Mouse (Mus musculus): ENCODE measurements at regions not wholly inside any gene's neighbourhood (a gene's known extent, or its start where the extent isn't known, plus 50 kb on each side); places are given as distances from the start of the nearest gene placed in this dataset.

- Histone ChIP-seq H3K9me3 (no peaks in the 10 kb centered on the region), H3K36me3 (no peaks in the 10 kb centered on the region), H3K27ac (replicated peaks) (no peak overlapping the region), H3K9ac (no peak overlapping the region), H3K4me2 (no peak overlapping the region), H3K4me1 (replicated peaks) (0 out of 2 replicates have a peak, but pooled peaks cover 6% of the 10 kb centered on the region), H3K4me3 (no peak overlapping the region), H3K27me3 (no peaks in the 10 kb centered on the region)
- ATAC-seq (ENCODE audit: low FRiP score, low read depth): no peak
- WGBS: 68% methylated on average over 7 of the region's 7 CpGs
These were observed 204.9 kb upstream of the Mocs1 start for GRCm38 (mm10) chr17:49223212-49223611.

GRCm38 (mm10) chr17:49223651-49224050, 204.5 kb upstream of the Mocs1 start:
- no peak overlapping the region for H3K27ac ChIP-seq (replicated peaks)
- H3K9ac ChIP-seq: no peak overlapping the region
- H3K4me3 ChIP-seq: no peak overlapping the region
- no peaks in the 10 kb centered on the region for H3K36me3 ChIP-seq
- 93% methylated on average over 2 of the region's 2 CpGs for WGBS
- H3K9me3 ChIP-seq: no peaks in the 10 kb centered on the region
- no peak for ATAC-seq (ENCODE audit: low FRiP score, low read depth)
- no peak overlapping the region for H3K4me2 ChIP-seq
- H3K4me1 ChIP-seq (replicated peaks): 0 out of 2 replicates have a peak, but pooled peaks cover 6% of the 10 kb centered on the region
- H3K27me3 ChIP-seq: no peaks in the 10 kb centered on the region

GRCm38 (mm10) chr17:49225255-49226015, 202.7 kb upstream of the Mocs1 start:
- 87% methylated on average over 9 of the region's 9 CpGs for WGBS
- no peak overlapping the region for H3K9ac ChIP-seq

GRCm38 (mm10) chr17:49226016-49226400, 202.2 kb upstream of the Mocs1 start:
- Histone ChIP-seq H3K27ac (replicated peaks) (no peak overlapping the region), H3K4me1 (replicated peaks) (peaks cover 5% of the 10 kb centered on the region), H3K36me3 (no peaks in the 10 kb centered on the region), H3K9me3 (no peaks in the 10 kb centered on the region), H3K4me3 (no peak overlapping the region), H3K9ac (no peak overlapping the region), H3K4me2 (no peak overlapping the region), H3K27me3 (no peaks in the 10 kb centered on the region)
- 78% methylated on average over 6 of the region's 6 CpGs for WGBS
- ATAC-seq (ENCODE audit: low FRiP score, low read depth): no peak

More at GRCm38 (mm10) chr17:49225255-49226015, 202.7 kb upstream of the Mocs1 start:
- Histone ChIP-seq H3K9me3 (no peaks in the 10 kb centered on the region), H3K36me3 (no peaks in the 10 kb centered on the region), H3K4me3 (no peak overlapping the region), H3K4me1 (replicated peaks) (0 out of 2 replicates have a peak, but pooled peaks cover under 1% of the 10 kb centered on the region), H3K4me2 (no peak overlapping the region), H3K27ac (replicated peaks) (no peak overlapping the region), H3K27me3 (no peaks in the 10 kb centered on the region)
- no peak for ATAC-seq (ENCODE audit: low FRiP score, low read depth)

- 23% methylated on average over 3 of the region's 3 CpGs for WGBS
- H3K9me3 ChIP-seq: no peaks in the 10 kb centered on the region
- peaks cover 15% of the 10 kb centered on the region for H3K4me1 ChIP-seq (replicated peaks)
- peak; percentile 83 for ATAC-seq (ENCODE audit: low FRiP score, low read depth)
- no peak overlapping the region for H3K27ac ChIP-seq (replicated peaks)
- H3K36me3 ChIP-seq: no peaks in the 10 kb centered on the region
- H3K4me2 ChIP-seq: no peak overlapping the region
- no peak overlapping the region for H3K4me3 ChIP-seq
- H3K27me3 ChIP-seq: no peaks in the 10 kb centered on the region
- H3K9ac ChIP-seq: no peak overlapping the region
These were observed 196.9 kb upstream of the Mocs1 start for GRCm38 (mm10) chr17:49231287-49231686.

- H3K9me3 ChIP-seq: no peaks in the 10 kb centered on the region
- no peaks in the 10 kb centered on the region for H3K36me3 ChIP-seq
- no peak for ATAC-seq (ENCODE audit: low FRiP score, low read depth)
- H3K4me1 ChIP-seq (replicated peaks): 0 out of 2 replicates have a peak, but pooled peaks cover 4% of the 10 kb centered on the region
- no peaks in the 10 kb centered on the region for H3K27me3 ChIP-seq
- H3K4me2 ChIP-seq: no peak overlapping the region
- H3K4me3 ChIP-seq: no peak overlapping the region
- H3K9ac ChIP-seq: no peak overlapping the region
- no peak overlapping the region for H3K27ac ChIP-seq (replicated peaks)
These were observed 188.1 kb upstream of the Mocs1 start for GRCm38 (mm10) chr17:49240097-49240496.

GRCm38 (mm10) chr17:49243419-49243818, 184.7 kb upstream of the Mocs1 start:
- Histone ChIP-seq H3K27ac (replicated peaks) (no peak overlapping the region), H3K9me3 (no peaks in the 10 kb centered on the region), H3K36me3 (no peaks in the 10 kb centered on the region), H3K4me1 (replicated peaks) (peaks cover 15% of the 10 kb centered on the region), H3K4me3 (no peak overlapping the region), H3K9ac (no peak overlapping the region), H3K4me2 (no peak overlapping the region), H3K27me3 (no peaks in the 10 kb centered on the region)
- 34% methylated on average over 2 of the region's 2 CpGs for WGBS
- peak; percentile 66 for ATAC-seq (ENCODE audit: low FRiP score, low read depth)

- 64% methylated on average over 2 of the region's 2 CpGs for WGBS
These were observed 183.1 kb upstream of the Mocs1 start for GRCm38 (mm10) chr17:49245013-49245412.

GRCm38 (mm10) chr17:49247215-49247614, 180.9 kb upstream of the Mocs1 start:
- no peak overlapping the region for H3K4me3 ChIP-seq
- WGBS: 40% methylated on average over 17 of the region's 17 CpGs
- ATAC-seq (ENCODE audit: low FRiP score, low read depth): no peak
- peak overlapping the region; percentile 38 for H3K4me2 ChIP-seq
- H3K27ac ChIP-seq (replicated peaks): peak overlapping the region; percentile 22; the same call in 1 of the 2 replicates
- H3K9me3 ChIP-seq: no peaks in the 10 kb centered on the region
- H3K36me3 ChIP-seq: no peaks in the 10 kb centered on the region
- H3K27me3 ChIP-seq: no peaks in the 10 kb centered on the region
- no peak overlapping the region for H3K9ac ChIP-seq
- H3K4me1 ChIP-seq (replicated peaks): peaks cover 27% of the 10 kb centered on the region

More at GRCm38 (mm10) chr17:49245013-49245412, 183.1 kb upstream of the Mocs1 start:
- no peak for ATAC-seq (ENCODE audit: low FRiP score, low read depth)
- H3K27me3 ChIP-seq: no peaks in the 10 kb centered on the region
- no peaks in the 10 kb centered on the region for H3K9me3 ChIP-seq
- no peaks in the 10 kb centered on the region for H3K36me3 ChIP-seq
- H3K27ac ChIP-seq (replicated peaks): no peak overlapping the region
- H3K4me2 ChIP-seq: no peak overlapping the region
- H3K9ac ChIP-seq: no peak overlapping the region
- H3K4me3 ChIP-seq: no peak overlapping the region
- H3K4me1 ChIP-seq (replicated peaks): peaks cover 15% of the 10 kb centered on the region

- H3K4me3 ChIP-seq: no peak overlapping the region
- no peaks in the 10 kb centered on the region for H3K36me3 ChIP-seq
- ATAC-seq (ENCODE audit: low FRiP score, low read depth): no peak
- no peak overlapping the region for H3K4me2 ChIP-seq
- no peak overlapping the region for H3K9ac ChIP-seq
- WGBS: 32% methylated on average over 8 of the region's 8 CpGs
- H3K27ac ChIP-seq (replicated peaks): peak overlapping the region; percentile 30; the same call in 1 of the 2 replicates
- H3K4me1 ChIP-seq (replicated peaks): peaks cover 27% of the 10 kb centered on the region
- H3K9me3 ChIP-seq: no peaks in the 10 kb centered on the region
- no peaks in the 10 kb centered on the region for H3K27me3 ChIP-seq
These were observed 177.2 kb upstream of the Mocs1 start for GRCm38 (mm10) chr17:49250726-49251537.

- no peak overlapping the region for H3K4me3 ChIP-seq
- H3K4me1 ChIP-seq (replicated peaks): peaks cover 19% of the 10 kb centered on the region
- H3K9ac ChIP-seq: no peak overlapping the region
- no peaks in the 10 kb centered on the region for H3K27me3 ChIP-seq
- no peaks in the 10 kb centered on the region for H3K36me3 ChIP-seq
- ATAC-seq (ENCODE audit: low FRiP score, low read depth): no peak; the same call in 1 of the 2 replicates
- H3K4me2 ChIP-seq: no peak overlapping the region
- 41% methylated on average over 3 of the region's 3 CpGs for WGBS
- no peak overlapping the region for H3K27ac ChIP-seq (replicated peaks)
- no peaks in the 10 kb centered on the region for H3K9me3 ChIP-seq
These were observed 175.9 kb upstream of the Mocs1 start for GRCm38 (mm10) chr17:49252271-49252670.

- no peaks in the 10 kb centered on the region for H3K27me3 ChIP-seq
- no peak overlapping the region for H3K9ac ChIP-seq
- no peak for ATAC-seq (ENCODE audit: low FRiP score, low read depth)
- H3K36me3 ChIP-seq: no peaks in the 10 kb centered on the region
- no peak overlapping the region for H3K4me2 ChIP-seq
- H3K4me3 ChIP-seq: no peak overlapping the region
- no peak overlapping the region for H3K27ac ChIP-seq (replicated peaks)
- no peaks in the 10 kb centered on the region for H3K9me3 ChIP-seq
- no peaks in the 10 kb centered on the region for H3K4me1 ChIP-seq (replicated peaks)
These were observed 169.7 kb upstream of the Mocs1 start for GRCm38 (mm10) chr17:49258496-49258895.
